Mouse (Mus musculus) heart, postnatal 0 days (tissue): Measurements from ENCODE around the gene Mup6. TPM values are rescaled to one million over a fixed set of nuclear protein-coding genes. Genes with fewer than 3 reads are reported as not detected.

Source experiments
- polyA plus RNA-seq: library from polyadenylated mRNA; unstranded; fragments of >200 nt; fragmentation: Nextera tagmentation; extraction: Ambion mirVana; gene quantifications from 2 replicates; pipeline ENCODE4 v1.2.1, GENCODE M21; 2015
- total RNA-seq: library from RNA; depleted of rRNA; stranded (reverse); fragments of >200 nt; gene quantifications from 2 replicates; pipeline ENCODE4 v1.2.3, GENCODE M21; 2014; ENCODE audit warnings: low replicate concordance; rRNA removed

Gene Mup6
- total and polyA plus RNA-seq, 2 experiments from 2014 or later, result not detected

Other genes starting within 250 kb of the Mup6 start
- gene Inip, start 162.7 kb upstream of the Mup6 start, total RNA-seq, result 10.3 and 17.3 TPM in 2 replicates
- gene Inip, start 162.7 kb upstream of the Mup6 start, polyA plus RNA-seq, result 23.6 and 25.2 TPM in 2 replicates
- 3.7 and 4.5 TPM in 2 replicates for gene Snx30, start 158.5 kb upstream of the Mup6 start, total RNA-seq
- gene Snx30, start 158.5 kb upstream of the Mup6 start, polyA plus RNA-seq, result 2.9 and 3.3 TPM in 2 replicates
- 0.35 and 2.5 TPM in 2 replicates for gene Slc46a2, start 49.2 kb upstream of the Mup6 start, total RNA-seq
- gene Slc46a2, start 49.2 kb upstream of the Mup6 start, polyA plus RNA-seq, result 0.10 and 0.14 TPM in 2 replicates
- not detected in 2 replicates for gene Mup4, start 3.6 kb upstream of the Mup6 start, total RNA-seq
- gene Mup4, start 3.6 kb upstream of the Mup6 start, polyA plus RNA-seq, result not detected in 2 replicates
- gene Mup7, start 106.2 kb downstream of the Mup6 start, total RNA-seq, result not detected in 2 replicates
- not detected in 2 replicates for gene Mup7, start 106.2 kb downstream of the Mup6 start, polyA plus RNA-seq
- not detected in 2 replicates for gene Mup2, start 190.0 kb downstream of the Mup6 start, total RNA-seq
- not detected in 2 replicates for gene Mup2, start 190.0 kb downstream of the Mup6 start, polyA plus RNA-seq